Mouse (Mus musculus) midbrain, postnatal 0 days (tissue): ENCODE measurements around the gene Ifnar1. TPM values are rescaled to one million over a fixed set of nuclear protein-coding genes. Genes with fewer than 3 reads are reported as not detected.

ENCODE experiments used
- ATAC-seq: fragments of 200-750 bp; cut with Nextera tagmentation; 2 replicates; pipeline ENCODE4 v1.8.0; 2017; ENCODE audit warnings: moderate number of reproducible peaks, mild to moderate bottlenecking, moderate TSS enrichment, moderate library complexity; ENCODE audit not compliant: low FRiP score
- DNase-seq: peaks from one replicate; pipeline ENCODE4 v3.0.0-alpha.2; 2015; ENCODE audit warnings: low spot score
- H3K27ac ChIP-seq: fragments of 300-500 bp; sonication (generic); 2 replicates; pipeline ENCODE4 v1.5.1; 2014; ENCODE audit warnings: low read depth, mild to moderate bottlenecking, low read length, mixed read lengths
- H3K27me3 ChIP-seq: fragments of 300-500 bp; sonication (generic); 2 replicates; pipeline ENCODE4 v1.6.1; 2014; ENCODE audit warnings: low read length, control low read depth, mixed read lengths; ENCODE audit not compliant: insufficient read depth
- H3K36me3 ChIP-seq: fragments of 300-500 bp; sonication (generic); 2 replicates; pipeline ENCODE4 v1.6.1; 2014; ENCODE audit warnings: low read length, control low read depth, mixed read lengths; ENCODE audit not compliant: insufficient read depth
- H3K4me1 ChIP-seq: fragments of 300-500 bp; sonication (generic); 2 replicates; pipeline ENCODE4 v1.6.1; 2014; ENCODE audit warnings: mild to moderate bottlenecking, control low read depth, antibody characterized with exemption, low read length, mixed read lengths; ENCODE audit not compliant: insufficient read depth
- H3K4me2 ChIP-seq: fragments of 300-500 bp; sonication (generic); 2 replicates; pipeline ENCODE4 v1.6.1; 2014; ENCODE audit warnings: low read depth, mild to moderate bottlenecking, low read length, mixed read lengths; ENCODE audit not compliant: poor library complexity, severe bottlenecking
- H3K4me3 ChIP-seq: fragments of 300-500 bp; sonication (generic); 2 replicates; pipeline ENCODE4 v1.5.1; 2014; ENCODE audit warnings: low read depth, mild to moderate bottlenecking, low read length, moderate library complexity
- H3K9ac ChIP-seq: fragments of 300-500 bp; sonication (generic); replicated peaks from 2 replicates; pipeline ENCODE4 v1.6.1; 2014; ENCODE audit warnings: mild to moderate bottlenecking, low read length, moderate library complexity, mixed read lengths; ENCODE audit not compliant: poor library complexity, severe bottlenecking
- H3K9me3 ChIP-seq: fragments of 300-500 bp; sonication (generic); 2 replicates; pipeline ENCODE4 v1.6.1; 2016; ENCODE audit warnings: low read length, control low read depth
- CTCF ChIP-seq: IDR thresholded peaks from 2 replicates; pipeline ENCODE4 v1.5.1; 2016; ENCODE audit warnings: antibody characterized with exemption, mild to moderate bottlenecking
- WGBS: fragments of 180-500 bp; shearing (Covaris S2); extraction: QIAGEN DNeasy Blood & Tissue Kit; methylation state at CpG from one replicate; pipeline ENCODE4 v1.1.7; 2014; 5-methylcytosine and 5-hydroxymethylcytosine counted together
- polyA plus RNA-seq: library from polyadenylated mRNA; unstranded; fragments of >200 nt; fragmentation: Nextera tagmentation; extraction: Ambion mirVana; gene quantifications from 2 replicates; pipeline ENCODE4 v1.2.1, GENCODE M21; 2015
- total RNA-seq: library from RNA; depleted of rRNA; stranded (reverse); fragments of >200 nt; gene quantifications from 2 replicates; pipeline ENCODE4 v1.2.3, GENCODE M21; 2014

The Ifnar1 gene
- total and polyA plus RNA-seq, 2 experiments from 2014 or later, result 32.4 to 61.1 TPM

DNA sequence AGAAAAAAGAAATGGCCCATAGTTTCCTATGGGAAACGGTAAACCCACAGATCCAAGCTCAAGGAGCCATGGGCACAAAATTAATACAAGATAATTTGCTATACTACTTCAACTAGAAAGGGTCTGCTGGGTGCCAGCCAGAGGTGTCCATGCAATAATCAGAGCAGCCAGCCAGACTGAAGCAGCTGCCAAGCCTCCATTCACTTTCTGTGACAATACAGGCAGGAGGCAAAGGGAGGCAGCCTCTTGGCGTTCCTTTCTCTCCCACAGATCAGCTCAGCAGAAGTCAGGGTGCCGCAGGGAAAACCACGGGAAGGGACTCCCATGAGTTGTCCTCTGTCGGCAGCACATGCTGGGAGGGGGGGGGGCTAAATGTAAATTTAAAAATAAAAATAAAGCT is 26.1 kb upstream of the Ifnar1 start:
- Histone ChIP-seq H3K27me3 (no peaks in the 10 kb centered on the region), H3K36me3 (no peaks in the 10 kb centered on the region), H3K9me3 (no peaks in the 10 kb centered on the region), H3K4me3 (no peak overlapping the region), H3K27ac (no peak overlapping the region), H3K9ac (no peak overlapping the region), H3K4me1 (no peaks in the 10 kb centered on the region), H3K4me2 (no peak overlapping the region)
- no peak for TF ChIP-seq CTCF
- 21% methylated on average over 5 of the region's 5 CpGs for WGBS
- ATAC-seq, result no peak
- DNase-seq, result peak; percentile 62

DNA sequence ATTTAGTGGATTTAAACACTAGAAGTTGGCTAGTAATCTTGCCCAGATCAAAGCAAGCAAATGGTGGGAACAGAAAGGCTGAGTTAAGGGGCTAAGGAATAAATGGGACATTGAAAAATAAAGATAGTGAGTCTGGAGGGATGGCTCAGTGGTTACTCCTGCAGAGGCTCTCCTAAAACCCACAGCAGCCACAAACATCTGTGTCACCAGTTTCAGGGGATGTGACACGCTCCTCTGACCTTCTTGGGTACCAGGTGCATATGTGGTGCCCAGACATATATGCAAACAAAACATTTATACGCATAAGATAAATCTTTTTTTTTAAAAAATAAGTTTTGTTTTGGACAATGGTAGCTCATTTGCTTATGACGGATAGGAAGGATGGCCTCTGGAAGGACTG is 25.6 kb upstream of the Ifnar1 start:
- no peaks in the 10 kb centered on the region for H3K27me3 ChIP-seq
- H3K9ac ChIP-seq, result no peak overlapping the region
- 91% methylated on average over 3 of the region's 3 CpGs for WGBS
- TF ChIP-seq CTCF, result no peak
- H3K4me1 ChIP-seq, result no peaks in the 10 kb centered on the region
- no peaks in the 10 kb centered on the region for H3K36me3 ChIP-seq
- no peak overlapping the region for H3K4me2 ChIP-seq
- ATAC-seq (no peak), DNase-seq (no peak)
- H3K27ac ChIP-seq, result no peak overlapping the region
- no peaks in the 10 kb centered on the region for H3K9me3 ChIP-seq
- no peak overlapping the region for H3K4me3 ChIP-seq

DNA sequence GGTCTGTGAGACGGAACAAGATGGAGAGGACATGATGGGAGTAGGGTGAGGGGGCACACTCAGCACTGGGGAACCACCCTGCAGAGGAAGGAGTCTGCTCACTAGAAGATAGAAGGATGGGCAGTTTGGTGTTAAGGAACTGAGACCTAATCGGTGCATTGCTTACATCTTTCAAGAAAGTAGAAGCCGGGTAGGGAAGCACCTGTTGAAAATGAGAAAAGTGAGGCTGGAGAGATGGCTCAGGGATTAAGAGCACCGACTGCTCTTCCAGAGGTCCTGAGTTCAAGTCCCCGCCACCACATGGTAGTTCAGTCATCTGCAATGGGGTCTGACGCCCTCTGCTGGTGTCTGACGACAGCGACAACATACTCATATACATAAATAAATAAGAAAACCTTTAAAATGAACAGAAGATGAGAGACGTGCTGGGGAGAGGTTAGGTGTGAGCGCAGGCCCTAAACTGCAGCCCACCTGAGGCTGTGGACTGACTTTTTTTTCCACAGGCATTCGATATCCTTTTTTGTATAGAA is 25.1 kb upstream of the Ifnar1 start:
- no peak overlapping the region for H3K9ac ChIP-seq
- no peak overlapping the region for H3K27ac ChIP-seq
- DNase-seq, result no peak
- ATAC-seq, result no peak
- H3K4me1 ChIP-seq, result no peaks in the 10 kb centered on the region
- no peaks in the 10 kb centered on the region for H3K9me3 ChIP-seq
- no peaks in the 10 kb centered on the region for H3K27me3 ChIP-seq
- H3K4me2 ChIP-seq, result no peak overlapping the region
- WGBS, result 76% methylated on average over 11 of the region's 11 CpGs
- H3K4me3 ChIP-seq, result no peak overlapping the region
- H3K36me3 ChIP-seq, result no peaks in the 10 kb centered on the region
- peak; percentile 43 for TF ChIP-seq CTCF

DNA sequence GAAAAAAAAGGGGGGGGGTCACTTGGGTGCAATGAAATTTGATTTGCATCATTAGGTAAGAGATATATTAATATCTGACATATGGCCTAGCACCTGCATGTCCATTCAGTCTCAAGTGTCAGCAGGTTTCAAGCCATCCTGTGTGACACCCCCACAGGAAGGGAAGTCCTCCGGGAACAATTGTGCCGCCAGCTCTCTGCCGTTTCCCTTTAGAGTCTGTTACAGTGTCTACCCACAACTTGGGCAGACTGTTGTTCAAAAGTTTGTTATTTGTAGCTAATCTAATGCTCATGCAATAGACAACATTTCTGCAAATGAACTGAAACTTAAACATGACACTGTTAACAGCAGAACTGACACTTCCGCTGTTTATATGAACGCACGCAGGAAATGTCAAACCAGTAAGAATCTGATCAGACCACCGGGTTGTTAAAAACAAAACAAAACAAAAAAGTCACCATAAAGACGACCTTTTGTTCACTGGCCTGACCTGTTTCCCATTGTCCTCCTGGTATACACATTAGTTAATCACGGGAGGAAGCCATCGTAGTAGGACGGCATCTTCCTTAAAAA is 23.9 kb upstream of the Ifnar1 start:
- Histone ChIP-seq H3K9ac (no peak overlapping the region), H3K4me3 (no peak overlapping the region), H3K9me3 (no peaks in the 10 kb centered on the region), H3K36me3 (no peaks in the 10 kb centered on the region), H3K4me1 (peaks cover 6% of the 10 kb centered on the region), H3K27ac (no peak overlapping the region), H3K4me2 (no peak overlapping the region), H3K27me3 (no peaks in the 10 kb centered on the region)
- TF ChIP-seq CTCF, result no peak
- WGBS, result 73% methylated on average over 11 of the region's 11 CpGs
- ATAC-seq (no peak), DNase-seq (no peak)

DNA sequence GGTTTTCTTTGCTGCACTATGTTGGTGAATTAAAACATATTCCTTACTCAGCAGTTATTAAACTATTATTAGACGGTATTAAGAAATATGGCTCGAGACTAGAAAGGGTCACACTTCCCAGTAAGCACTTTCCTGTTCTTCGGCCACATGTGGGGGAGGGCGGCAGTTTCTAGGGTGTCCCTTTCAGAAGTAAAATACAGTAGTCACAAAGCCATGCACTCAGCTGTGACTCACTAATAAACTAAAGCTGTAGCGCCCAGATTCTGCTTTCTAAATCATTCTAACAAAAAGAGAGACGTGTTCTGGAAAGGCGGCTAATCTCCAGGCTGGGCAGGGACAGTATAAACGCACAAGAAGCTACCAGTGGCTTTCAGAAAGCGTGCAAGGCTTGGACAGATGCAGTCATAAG is 23.3 kb upstream of the Ifnar1 start:
- 63% methylated on average over 9 of the region's 9 CpGs for WGBS
- H3K27me3 ChIP-seq, result no peaks in the 10 kb centered on the region

DNA sequence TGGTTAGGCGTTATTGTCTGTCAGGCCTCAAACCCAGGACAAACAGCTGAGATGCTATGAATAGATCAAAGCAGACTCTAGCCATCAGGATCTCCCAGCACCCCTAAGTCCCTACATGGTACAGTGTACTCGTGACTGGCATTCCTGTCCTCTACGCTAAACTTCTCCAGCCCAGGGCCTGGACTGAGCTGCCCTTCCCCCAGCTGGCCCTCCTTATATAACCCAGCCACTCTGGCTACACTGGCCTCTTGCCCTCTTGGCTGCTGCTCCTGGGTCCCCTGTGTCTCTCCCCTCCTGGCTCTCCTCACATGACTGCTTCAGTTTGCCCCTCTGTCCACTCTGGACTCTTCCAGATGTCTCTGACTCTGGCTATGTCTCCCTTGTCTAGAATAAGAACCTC is 22.4 kb upstream of the Ifnar1 start:
- no peak overlapping the region for H3K9ac ChIP-seq

More for the DNA sequence above, 23.3 kb upstream of the Ifnar1 start:
- Histone ChIP-seq H3K4me3 (no peak overlapping the region), H3K27ac (no peak overlapping the region), H3K4me2 (no peak overlapping the region), H3K4me1 (peaks cover 8% of the 10 kb centered on the region), H3K36me3 (no peaks in the 10 kb centered on the region), H3K9me3 (no peaks in the 10 kb centered on the region), H3K9ac (no peak overlapping the region)
- ATAC-seq (no peak), DNase-seq (no peak)
- no peak for TF ChIP-seq CTCF

More for the DNA sequence above, 22.4 kb upstream of the Ifnar1 start:
- peaks cover 8% of the 10 kb centered on the region for H3K4me1 ChIP-seq
- no peak overlapping the region for H3K4me2 ChIP-seq
- 79% methylated on average over 3 of the region's 3 CpGs for WGBS
- DNase-seq, result no peak
- no peak for ATAC-seq
- TF ChIP-seq CTCF, result no peak
- no peaks in the 10 kb centered on the region for H3K9me3 ChIP-seq
- H3K36me3 ChIP-seq, result no peaks in the 10 kb centered on the region
- H3K4me3 ChIP-seq, result no peak overlapping the region
- no peaks in the 10 kb centered on the region for H3K27me3 ChIP-seq
- no peak overlapping the region for H3K27ac ChIP-seq
